Mouse (Mus musculus): Measurements from ENCODE around the gene Cabp4. TPM values are rescaled to one million over a fixed set of nuclear protein-coding genes. Genes with fewer than 3 reads are reported as not detected.

Cabp4 gene
- polyA plus RNA-seq, 1 experiment from 2014 or later = 0.33 TPM

GRCm38 (mm10) chr19:4152445-4153231 lies 8.8 kb upstream of the Cabp4 start:
- peaks cover 61% of the 10 kb centered on the region for H3K36me3 ChIP-seq (ENCODE audit: control insufficient read depth, insufficient read depth)

GRCm38 (mm10) chr19:4151898-4152297 lies 8.1 kb upstream of the Cabp4 start:
- ATAC-seq = no peak
- Histone ChIP-seq H3K27me3 (replicated peaks; ENCODE audit: control insufficient read depth, insufficient read depth, low read length) (no peaks in the 10 kb centered on the region), H3K4me2 (replicated peaks; ENCODE audit: low read depth) (no peak overlapping the region), H3K4me1 (replicated peaks; ENCODE audit: control insufficient read depth, insufficient read depth, low read length) (peaks cover 9% of the 10 kb centered on the region; the same call in 1 of the 2 replicates), H3K9me3 (ENCODE audit: control insufficient read depth) (no peaks in the 10 kb centered on the region), H3K36me3 (ENCODE audit: control insufficient read depth, insufficient read depth) (peaks cover 60% of the 10 kb centered on the region), H3K27ac (ENCODE audit: low read depth, low read length) (no peak overlapping the region), H3K4me3 (ENCODE audit: low read depth, low read length) (no peak overlapping the region), H3K9ac (ENCODE audit: low read depth, low read length) (no peak overlapping the region)
- 83% methylated on average over 5 of the region's 5 CpGs for WGBS
- no peak for TF ChIP-seq CTCF (IDR thresholded peaks at IDR 0.05; ENCODE audit: low read depth)

More at GRCm38 (mm10) chr19:4152445-4153231, 8.8 kb upstream of the Cabp4 start:
- Histone ChIP-seq H3K9ac (ENCODE audit: low read depth, low read length) (no peak overlapping the region), H3K4me3 (ENCODE audit: low read depth, low read length) (no peak overlapping the region), H3K9me3 (ENCODE audit: control insufficient read depth) (no peaks in the 10 kb centered on the region), H3K4me1 (replicated peaks; ENCODE audit: control insufficient read depth, insufficient read depth, low read length) (peaks cover 9% of the 10 kb centered on the region; the same call in 1 of the 2 replicates), H3K27ac (ENCODE audit: low read depth, low read length) (no peak overlapping the region), H3K27me3 (replicated peaks; ENCODE audit: control insufficient read depth, insufficient read depth, low read length) (no peaks in the 10 kb centered on the region), H3K4me2 (replicated peaks; ENCODE audit: low read depth) (no peak overlapping the region)
- no peak for ATAC-seq
- no peak for TF ChIP-seq CTCF (IDR thresholded peaks at IDR 0.05; ENCODE audit: low read depth)
- WGBS = 91% methylated on average over 8 of the region's 8 CpGs

GRCm38 (mm10) chr19:4151488-4151860 lies 7.6 kb upstream of the Cabp4 start:
- Histone ChIP-seq H3K4me3 (ENCODE audit: low read depth, low read length) (no peak overlapping the region), H3K27me3 (replicated peaks; ENCODE audit: control insufficient read depth, insufficient read depth, low read length) (no peaks in the 10 kb centered on the region), H3K9me3 (ENCODE audit: control insufficient read depth) (no peaks in the 10 kb centered on the region), H3K27ac (ENCODE audit: low read depth, low read length) (no peak overlapping the region), H3K9ac (ENCODE audit: low read depth, low read length) (no peak overlapping the region), H3K4me2 (replicated peaks; ENCODE audit: low read depth) (no peak overlapping the region), H3K36me3 (ENCODE audit: control insufficient read depth, insufficient read depth) (peaks cover 56% of the 10 kb centered on the region), H3K4me1 (replicated peaks; ENCODE audit: control insufficient read depth, insufficient read depth, low read length) (peaks cover 9% of the 10 kb centered on the region; the same call in 1 of the 2 replicates)
- ATAC-seq = no peak
- TF ChIP-seq CTCF (IDR thresholded peaks at IDR 0.05; ENCODE audit: low read depth) = no peak
- WGBS = 71% methylated on average over 5 of the region's 5 CpGs

- TF ChIP-seq CTCF (IDR thresholded peaks at IDR 0.05; ENCODE audit: low read depth) = no peak
- H3K9me3 ChIP-seq (ENCODE audit: control insufficient read depth) = no peaks in the 10 kb centered on the region
- H3K9ac ChIP-seq (ENCODE audit: low read depth, low read length) = no peak overlapping the region
- WGBS = 86% methylated on average over 22 of the region's 22 CpGs
- H3K27me3 ChIP-seq (replicated peaks; ENCODE audit: control insufficient read depth, insufficient read depth, low read length) = no peaks in the 10 kb centered on the region
- H3K4me1 ChIP-seq (replicated peaks; ENCODE audit: control insufficient read depth, insufficient read depth, low read length) = peaks cover 9% of the 10 kb centered on the region; the same call in 1 of the 2 replicates
- ATAC-seq = no peak
- no peak overlapping the region; the same call in 1 of the 2 replicates for H3K27ac ChIP-seq (ENCODE audit: low read depth, low read length)
- peak overlapping the region; percentile 80 for H3K4me2 ChIP-seq (replicated peaks; ENCODE audit: low read depth)
- H3K36me3 ChIP-seq (ENCODE audit: control insufficient read depth, insufficient read depth) = peaks cover 50% of the 10 kb centered on the region
- no peak overlapping the region for H3K4me3 ChIP-seq (ENCODE audit: low read depth, low read length)
Measured at GRCm38 (mm10) chr19:4150567-4151487, 7.0 kb upstream of the Cabp4 start.

GRCm38 (mm10) chr19:4149764-4150461 lies 6.1 kb upstream of the Cabp4 start:
- peaks cover 43% of the 10 kb centered on the region for H3K36me3 ChIP-seq (ENCODE audit: control insufficient read depth, insufficient read depth)
- H3K4me2 ChIP-seq (replicated peaks; ENCODE audit: low read depth) = peak overlapping the region; percentile 80
- H3K4me3 ChIP-seq (ENCODE audit: low read depth, low read length) = peak overlapping the region; percentile 84; the same call in 1 of the 2 replicates
- H3K9me3 ChIP-seq (ENCODE audit: control insufficient read depth) = no peaks in the 10 kb centered on the region
- H3K27ac ChIP-seq (ENCODE audit: low read depth, low read length) = peak overlapping the region; percentile 7; the same call in 1 of the 2 replicates
- H3K4me1 ChIP-seq (replicated peaks; ENCODE audit: control insufficient read depth, insufficient read depth, low read length) = peaks cover 9% of the 10 kb centered on the region; the same call in 1 of the 2 replicates
- no peak overlapping the region for H3K9ac ChIP-seq (ENCODE audit: low read depth, low read length)
- no peak for TF ChIP-seq CTCF (IDR thresholded peaks at IDR 0.05; ENCODE audit: low read depth)
- ATAC-seq = no peak; the same call in 1 of the 2 replicates
- no peaks in the 10 kb centered on the region for H3K27me3 ChIP-seq (replicated peaks; ENCODE audit: control insufficient read depth, insufficient read depth, low read length)
- 86% methylated on average over 17 of the region's 17 CpGs for WGBS
